Mouse (Mus musculus) cerebellum, adult 2 months (tissue): ENCODE measurements around the gene Aox4. TPM values are rescaled to one million over a fixed set of nuclear protein-coding genes. Genes with fewer than 3 reads are reported as not detected.

Experiments used
- DNase-seq, 2 experiments: peaks; one replicate each; pipeline ENCODE4 v3.0.0; 2021
- H3K27ac ChIP-seq: fragments of 200-500 bp; 2 replicates; pipeline ENCODE4 v1.5.1; 2012; ENCODE audit warnings: low read length, control low read depth, inconsistent platforms; ENCODE audit not compliant: insufficient read depth
- H3K27me3 ChIP-seq: fragments of 200-500 bp; 2 replicates; pipeline ENCODE4 v1.6.1; 2012; ENCODE audit warnings: inconsistent platforms, mild to moderate bottlenecking, low read length, moderate library complexity; ENCODE audit not compliant: control insufficient read depth, insufficient read depth
- H3K4me1 ChIP-seq: fragments of 200-500 bp; 2 replicates; pipeline ENCODE4 v1.6.1; 2011; ENCODE audit warnings: low read length; ENCODE audit not compliant: control insufficient read depth, insufficient read depth
- H3K4me3 ChIP-seq: fragments of 200-500 bp; replicated peaks from 2 replicates; pipeline ENCODE3; 2011; ENCODE audit warnings: mild to moderate bottlenecking, low read depth, low read length, control low read depth; ENCODE audit not compliant: insufficient read depth
- CTCF ChIP-seq: fragments of 200-500 bp; IDR thresholded peaks from 2 replicates; pipeline ENCODE4 v1.5.1; 2011; ENCODE audit warnings: low read depth, mild to moderate bottlenecking, control low read depth, low read length, moderate library complexity, borderline replicate concordance; ENCODE audit not compliant: insufficient read depth
- POLR2A ChIP-seq: fragments of 200-500 bp; IDR thresholded peaks from 2 replicates; pipeline ENCODE4 v1.6.1; 2011; ENCODE audit warnings: low read length, control low read depth, borderline replicate concordance; ENCODE audit not compliant: insufficient read depth
- WGBS: fragments of 180-500 bp; shearing (Covaris S2); methylation state at CpG from one replicate; pipeline ENCODE4 v1.1.7; 2018; 5-methylcytosine and 5-hydroxymethylcytosine counted together
- polyA plus RNA-seq: library from polyadenylated mRNA; depleted of rRNA; stranded (reverse); fragments of >200 nt; gene quantifications from 2 replicates; pipeline ENCODE4 v1.2.3, GENCODE M21; 2012

Aox4 gene
- polyA plus RNA-seq, 1 experiment, result 0.33 TPM

GRCm38 (mm10) chr1:58212805-58213204 lies 2.6 kb downstream of the Aox4 start:
- Histone ChIP-seq H3K27ac (no peak overlapping the region), H3K27me3 (no peaks in the 10 kb centered on the region; the same call in 1 of the 2 replicates), H3K4me1 (no peaks in the 10 kb centered on the region), H3K4me3 (no peak overlapping the region)
- DNase-seq, result no peak
- 89% methylated on average over 7 of the region's 7 CpGs for WGBS
- TF ChIP-seq CTCF (no peak), POLR2A (no peak)

GRCm38 (mm10) chr1:58213838-58214237 lies 3.6 kb downstream of the Aox4 start:
- Histone ChIP-seq H3K27ac (no peak overlapping the region), H3K4me1 (no peaks in the 10 kb centered on the region), H3K4me3 (no peak overlapping the region), H3K27me3 (no peaks in the 10 kb centered on the region; the same call in 1 of the 2 replicates)
- WGBS, result 93% methylated on average over 5 of the region's 5 CpGs
- no peak for TF ChIP-seq POLR2A
- no peak for TF ChIP-seq CTCF
- DNase-seq, result no peak

GRCm38 (mm10) chr1:58215353-58215752 lies 5.2 kb downstream of the Aox4 start:
- Histone ChIP-seq H3K27me3 (no peaks in the 10 kb centered on the region; the same call in 1 of the 2 replicates), H3K4me3 (no peak overlapping the region), H3K4me1 (no peaks in the 10 kb centered on the region), H3K27ac (no peak overlapping the region)
- TF ChIP-seq CTCF (no peak), POLR2A (no peak)
- WGBS, result 82% methylated on average over 4 of the region's 4 CpGs
- no peak for DNase-seq

- no peaks in the 10 kb centered on the region for H3K4me1 ChIP-seq
- WGBS, result 35% methylated on average over 7 of the region's 7 CpGs
These were observed 5.8 kb downstream of the Aox4 start for GRCm38 (mm10) chr1:58215956-58216532.

GRCm38 (mm10) chr1:58221070-58221469 lies 10.9 kb downstream of the Aox4 start:
- 30% methylated on average over 6 of the region's 6 CpGs for WGBS

More at GRCm38 (mm10) chr1:58215956-58216532, 5.8 kb downstream of the Aox4 start:
- Histone ChIP-seq H3K27me3 (no peaks in the 10 kb centered on the region; the same call in 1 of the 2 replicates), H3K27ac (no peak overlapping the region), H3K4me3 (no peak overlapping the region)
- TF ChIP-seq CTCF (no peak), POLR2A (no peak)
- no peak for DNase-seq

GRCm38 (mm10) chr1:58221879-58222278 lies 11.7 kb downstream of the Aox4 start:
- Histone ChIP-seq H3K27ac (no peak overlapping the region), H3K4me1 (0 out of 2 replicates have a peak, but pooled peaks cover 3% of the 10 kb centered on the region), H3K4me3 (no peak overlapping the region), H3K27me3 (no peaks in the 10 kb centered on the region)
- TF ChIP-seq POLR2A (no peak), CTCF (no peak)
- 37% methylated on average over 5 of the region's 5 CpGs for WGBS
- DNase-seq, result peak in 1 of 2 experiments; percentile 4

More at GRCm38 (mm10) chr1:58221070-58221469, 10.9 kb downstream of the Aox4 start:
- Histone ChIP-seq H3K4me3 (no peak overlapping the region), H3K27ac (no peak overlapping the region), H3K4me1 (0 out of 2 replicates have a peak, but pooled peaks cover 3% of the 10 kb centered on the region), H3K27me3 (no peaks in the 10 kb centered on the region)
- TF ChIP-seq CTCF (no peak), POLR2A (no peak)
- DNase-seq, result peak in 1 of 2 experiments; percentile 28

- no peak overlapping the region for H3K27ac ChIP-seq
- no peak for DNase-seq
- TF ChIP-seq CTCF, result no peak
- TF ChIP-seq POLR2A, result no peak
- no peaks in the 10 kb centered on the region for H3K4me1 ChIP-seq
- WGBS, result 86% methylated on average over 6 of the region's 6 CpGs
- no peak overlapping the region for H3K4me3 ChIP-seq
- H3K27me3 ChIP-seq, result no peaks in the 10 kb centered on the region
These were observed 17.9 kb downstream of the Aox4 start for GRCm38 (mm10) chr1:58228086-58228485.

GRCm38 (mm10) chr1:58228916-58229315 lies 18.7 kb downstream of the Aox4 start:
- TF ChIP-seq POLR2A (no peak), CTCF (no peak)
- DNase-seq, result no peak
- H3K27me3 ChIP-seq, result no peaks in the 10 kb centered on the region
- no peaks in the 10 kb centered on the region for H3K4me1 ChIP-seq
- no peak overlapping the region for H3K27ac ChIP-seq
- H3K4me3 ChIP-seq, result no peak overlapping the region
